Mouse (Mus musculus) adrenal gland, postnatal 0 days (tissue): ENCODE data around the gene Olfr313. TPM values are rescaled to one million over a fixed set of nuclear protein-coding genes. Genes with fewer than 3 reads are reported as not detected.

ENCODE experiments used
- polyA plus RNA-seq: library from polyadenylated mRNA; unstranded; fragments of >200 nt; fragmentation: Nextera tagmentation; extraction: Ambion mirVana; gene quantifications from 2 replicates; pipeline ENCODE4 v1.2.1, GENCODE M21; 2015

The Olfr313 gene
- not detected in 2 replicates for polyA plus RNA-seq

DNA sequence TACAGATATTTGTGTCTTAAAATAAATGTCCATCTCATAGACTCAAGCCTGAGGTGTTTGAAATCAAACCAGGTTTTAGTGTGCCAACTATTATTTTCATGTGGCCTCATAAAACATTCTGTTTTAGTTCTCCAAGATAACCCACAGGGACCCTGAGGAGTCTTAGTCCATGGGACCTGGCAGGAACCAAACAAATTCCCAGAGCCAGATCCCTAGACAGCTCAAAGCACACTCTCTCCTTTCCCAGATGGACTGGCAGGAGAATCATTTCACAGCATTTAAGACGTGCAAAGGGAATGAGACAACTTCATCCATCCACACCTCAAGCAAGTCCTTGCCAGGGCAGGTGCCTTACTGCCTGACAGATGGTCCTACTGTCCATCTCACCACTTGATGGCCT, at the start of gene Olfr313:
Olfr313 (plus strand) TSS at position 301 of the 400 bp plus-strand sequence.

DNA sequence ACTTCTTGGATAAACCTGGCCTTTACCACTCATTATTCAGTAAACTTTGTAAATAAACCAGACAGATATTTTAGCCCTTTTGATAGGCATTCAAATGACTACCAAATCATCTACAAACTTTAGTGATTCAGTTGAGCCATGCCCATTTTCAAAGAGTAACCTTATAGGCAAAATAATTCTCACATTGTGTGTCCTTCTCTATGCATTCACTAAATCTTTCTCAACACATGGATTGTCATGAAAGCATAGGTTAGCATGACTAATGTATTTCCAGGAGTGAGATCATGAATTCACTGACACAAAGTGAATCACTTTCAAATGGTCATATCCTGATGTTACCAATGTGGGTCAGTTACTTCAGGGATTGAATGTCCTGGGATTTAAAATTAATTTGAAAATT, 41.9 kb upstream of the Olfr313 start, which contains the start of gene Olfr315:
Olfr315 (plus strand) TSS at position 301 of the 400 bp plus-strand sequence.

DNA sequence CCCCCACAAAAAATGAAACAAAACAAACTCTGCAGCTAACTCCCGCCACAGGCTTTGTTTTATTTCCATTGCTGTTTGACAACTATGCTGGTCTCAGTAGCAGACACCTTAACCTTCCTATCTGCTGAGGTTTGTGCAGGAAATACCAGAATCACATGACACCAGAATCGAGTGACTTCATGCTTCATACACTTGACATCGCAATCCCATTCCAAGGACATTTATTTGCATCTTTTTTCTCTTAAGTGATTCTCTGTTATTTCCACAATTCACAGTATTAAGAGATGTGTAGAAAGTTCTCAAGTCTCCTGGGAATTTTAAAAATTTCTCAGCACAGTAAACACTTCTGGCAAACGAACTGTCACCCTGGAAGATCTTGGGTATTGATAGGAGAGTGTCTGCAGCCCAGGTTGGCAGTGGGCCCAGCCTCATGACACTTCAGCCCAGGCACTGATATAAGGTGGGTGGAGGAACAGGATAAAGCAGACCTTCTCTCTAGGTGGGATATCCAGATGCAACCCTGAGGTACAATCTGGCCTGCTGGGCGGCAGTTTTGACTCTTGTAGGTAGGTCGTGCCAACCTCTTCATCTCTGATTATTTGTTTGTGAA, 32.2 kb upstream of the Olfr313 start, which contains the start of gene Olfr314:
Olfr314 (plus strand) TSS at position 473 of the 610 bp plus-strand sequence.

DNA sequence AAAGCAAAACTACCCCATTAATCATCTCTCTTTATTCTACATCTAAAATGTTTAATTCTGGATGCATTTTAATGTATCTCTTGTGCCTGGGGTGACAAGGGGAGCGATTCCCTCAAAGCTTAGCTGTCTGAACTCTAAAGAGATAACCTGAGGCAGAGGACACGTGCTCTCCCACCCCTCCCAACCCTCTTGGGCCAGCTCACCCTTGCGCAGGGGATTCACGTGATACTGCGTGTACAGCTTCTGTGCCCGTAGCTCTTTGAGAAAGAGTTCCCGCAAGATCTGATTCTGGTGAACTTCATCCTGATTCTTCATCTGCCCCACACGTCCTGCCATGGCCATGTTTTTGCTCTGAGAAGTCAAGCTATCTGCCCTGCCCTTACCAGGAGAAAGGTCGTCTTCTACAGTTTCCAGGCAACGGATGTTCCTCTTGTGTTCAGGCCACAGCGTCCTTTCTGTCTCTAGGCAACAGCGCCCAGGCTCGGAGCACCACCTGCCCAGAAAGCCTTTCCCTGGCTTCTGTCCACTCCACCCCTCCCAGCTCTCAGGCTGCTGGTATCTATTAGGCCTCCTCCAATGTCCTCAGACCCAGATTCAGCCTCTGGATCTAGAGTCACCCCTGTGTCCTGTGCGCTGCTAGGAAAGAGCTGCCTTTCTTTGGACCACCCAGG, 13.1 kb upstream of the Olfr313 start, which contains the start of gene Fam183b:
Fam183b (minus strand) TSS at position 403 of the 671 bp plus-strand sequence.

DNA sequence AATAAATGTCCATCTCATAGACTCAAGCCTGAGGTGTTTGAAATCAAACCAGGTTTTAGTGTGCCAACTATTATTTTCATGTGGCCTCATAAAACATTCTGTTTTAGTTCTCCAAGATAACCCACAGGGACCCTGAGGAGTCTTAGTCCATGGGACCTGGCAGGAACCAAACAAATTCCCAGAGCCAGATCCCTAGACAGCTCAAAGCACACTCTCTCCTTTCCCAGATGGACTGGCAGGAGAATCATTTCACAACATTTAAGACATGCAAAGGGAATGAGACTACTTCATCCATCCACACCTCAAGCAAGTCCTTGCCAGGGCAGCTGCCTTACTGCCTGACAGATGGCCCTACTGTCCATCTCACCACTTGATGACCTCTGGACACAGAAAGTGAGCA, 14.1 kb downstream of the Olfr313 start, which contains the start of gene Olfr312:
Olfr312 (plus strand) TSS at position 301 of the 400 bp plus-strand sequence.

DNA sequence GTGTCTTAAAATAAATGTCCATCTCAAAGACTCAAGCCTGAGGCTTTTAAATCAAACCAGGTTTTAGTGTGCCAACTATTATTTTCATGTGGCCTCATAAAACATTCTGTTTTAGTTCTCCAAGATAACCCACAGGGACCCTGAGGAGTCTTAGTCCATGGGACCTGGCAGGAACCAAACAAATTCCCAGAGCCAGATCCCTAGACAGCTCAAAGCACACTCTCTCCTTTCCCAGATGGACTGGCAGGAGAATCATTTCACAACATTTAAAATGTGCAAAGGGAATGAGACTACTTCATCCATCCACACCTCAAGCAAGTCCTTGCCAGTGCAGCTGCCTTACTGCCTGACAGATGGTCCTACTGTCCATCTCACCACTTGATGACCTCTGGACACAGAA, 24.2 kb downstream of the Olfr313 start, which contains the start of gene Olfr311:
Olfr311 (plus strand) TSS at position 301 of the 400 bp plus-strand sequence.

DNA sequence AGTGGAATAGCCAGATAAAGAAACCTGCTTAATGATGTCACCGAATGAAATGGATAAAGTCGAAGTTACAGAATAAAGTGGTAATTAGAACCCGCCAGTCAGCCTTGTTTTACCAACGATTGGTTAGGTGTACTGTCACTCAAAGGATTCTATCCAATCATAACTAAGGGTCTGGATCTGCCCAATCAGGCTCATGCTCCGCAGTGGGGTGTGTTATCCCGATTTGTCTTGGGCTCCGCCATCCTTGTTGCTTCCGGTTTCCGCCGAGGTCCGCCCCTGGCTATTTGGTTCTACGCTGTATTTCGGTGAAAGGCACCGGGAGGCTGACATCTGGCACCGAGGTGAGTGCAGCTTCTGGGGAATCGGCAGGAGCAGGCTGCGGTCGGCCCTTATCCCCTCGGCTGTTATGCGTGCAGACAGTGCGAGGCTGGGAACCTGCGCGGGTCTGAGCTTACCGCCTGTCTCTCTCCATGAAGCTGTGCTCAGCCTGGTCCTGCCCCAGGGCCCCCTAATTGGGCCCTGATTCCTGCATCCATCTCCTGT, 32.2 kb downstream of the Olfr313 start, which contains the start of gene Gm12258:
Gm12258 (plus strand) TSS at position 240 of the 543 bp plus-strand sequence.

DNA sequence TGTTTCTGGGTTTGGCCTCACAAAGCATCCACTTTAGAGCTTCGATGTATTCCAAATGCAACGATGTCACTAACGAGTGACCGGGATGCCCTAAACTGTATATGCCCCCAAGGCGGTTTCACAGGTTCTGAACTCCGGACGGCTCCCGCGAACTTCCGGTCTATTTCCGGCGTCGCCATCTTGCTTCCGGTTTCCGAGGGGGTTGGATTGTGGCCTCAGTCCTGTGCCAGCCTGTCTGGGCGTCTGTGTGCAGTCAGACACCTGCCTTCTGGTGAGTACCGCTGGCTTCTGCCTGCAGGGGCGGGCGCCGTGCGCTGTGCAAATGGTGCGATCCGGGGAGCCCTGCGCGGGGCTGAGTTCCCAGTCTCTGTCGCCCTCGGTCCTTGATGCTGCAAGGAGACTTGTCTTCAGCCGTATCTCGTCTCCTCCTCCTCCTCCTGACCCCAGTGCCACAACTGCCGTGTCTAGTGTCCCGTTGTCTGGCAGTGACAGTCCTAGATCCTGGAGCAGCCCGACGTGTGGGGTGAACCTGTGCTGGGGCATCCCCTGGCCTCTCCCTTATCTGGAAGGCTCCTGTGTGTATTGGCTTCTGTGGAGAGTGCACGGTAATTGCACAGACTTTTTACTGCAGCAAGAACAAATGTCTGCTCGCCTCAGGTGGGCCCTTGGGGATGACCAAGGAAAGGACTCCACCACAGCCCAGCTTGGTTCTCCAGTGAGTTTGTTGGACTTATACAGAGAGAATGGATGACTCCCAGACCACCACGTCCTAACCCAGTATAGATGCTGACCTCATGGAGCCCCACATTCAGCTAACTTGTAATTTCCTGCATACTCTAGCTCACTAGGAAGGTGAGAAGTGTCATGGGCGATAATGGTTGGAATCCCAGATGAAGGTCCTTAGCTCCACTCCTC, 52.5 kb downstream of the Olfr313 start, which contains the start of gene 2810021J22Rik:
2810021J22Rik (plus strand) TSS at position 178 of the 915 bp plus-strand sequence.

Other genes starting within 250 kb of the Olfr313 start
- gene Olfr224, start 244.4 kb upstream of the Olfr313 start, polyA plus RNA-seq: 0.25 TPM in 1 of 2 replicates, not detected in the other
- 0.20 TPM in 1 of 2 replicates, not detected in the other for gene Olfr325, start 237.3 kb upstream of the Olfr313 start, polyA plus RNA-seq
- gene Olfr324, start 219.9 kb upstream of the Olfr313 start, polyA plus RNA-seq: not detected in 2 replicates
- gene 2210407C18Rik, start 198.9 kb upstream of the Olfr313 start, polyA plus RNA-seq: 2.0 TPM in 1 of 2 replicates, not detected in the other
- gene Olfr323, start 184.5 kb upstream of the Olfr313 start, polyA plus RNA-seq: not detected in 2 replicates
- gene Trim58, start 174.5 kb upstream of the Olfr313 start, polyA plus RNA-seq: 0.20 and 1.0 TPM in 2 replicates
- not detected in 2 replicates for gene Olfr322, start 156.2 kb upstream of the Olfr313 start, polyA plus RNA-seq
- gene Olfr320, start 133.9 kb upstream of the Olfr313 start, polyA plus RNA-seq: not detected in 2 replicates
- not detected in 2 replicates for gene Olfr319, start 115.8 kb upstream of the Olfr313 start, polyA plus RNA-seq
- gene Olfr318, start 91.0 kb upstream of the Olfr313 start, polyA plus RNA-seq: not detected in 2 replicates
- not detected in 2 replicates for gene Olfr317, start 75.8 kb upstream of the Olfr313 start, polyA plus RNA-seq
- not detected in 2 replicates for gene Olfr316, start 62.3 kb upstream of the Olfr313 start, polyA plus RNA-seq
- not detected in 2 replicates for gene Olfr315, start 41.8 kb upstream of the Olfr313 start, polyA plus RNA-seq
- gene Olfr314, start 32.0 kb upstream of the Olfr313 start, polyA plus RNA-seq: not detected in 2 replicates
- gene Fam183b, start 13.0 kb upstream of the Olfr313 start, polyA plus RNA-seq: 20.7 and 23.2 TPM in 2 replicates
- not detected in 2 replicates for gene Olfr312, start 14.2 kb downstream of the Olfr313 start, polyA plus RNA-seq
- not detected in 2 replicates for gene Olfr311, start 24.3 kb downstream of the Olfr313 start, polyA plus RNA-seq
- gene Gm12258, start 32.2 kb downstream of the Olfr313 start, polyA plus RNA-seq: 4.3 and 5.0 TPM in 2 replicates
- 4.5 and 5.1 TPM in 2 replicates for gene 2810021J22Rik, start 52.2 kb downstream of the Olfr313 start, polyA plus RNA-seq
- gene Zfp39, start 89.2 kb downstream of the Olfr313 start, polyA plus RNA-seq: 4.0 and 4.4 TPM in 2 replicates
- 0.63 TPM in 1 of 2 replicates, not detected in the other for gene Btnl10, start 102.9 kb downstream of the Olfr313 start, polyA plus RNA-seq
- gene Rnf187, start 123.9 kb downstream of the Olfr313 start, polyA plus RNA-seq: 206 and 211 TPM in 2 replicates
- gene Hist3h2ba, start 133.9 kb downstream of the Olfr313 start, polyA plus RNA-seq: 41.7 and 56.5 TPM in 2 replicates
- 32.6 and 35.6 TPM in 2 replicates for gene Hist3h2a, start 139.7 kb downstream of the Olfr313 start, polyA plus RNA-seq
- 0.19 TPM in 2 replicates for gene Trim17, start 139.7 kb downstream of the Olfr313 start, polyA plus RNA-seq
- gene Trim11, start 163.1 kb downstream of the Olfr313 start, polyA plus RNA-seq: 10.5 and 18.0 TPM in 2 replicates